Mouse (Mus musculus): ENCODE results near the gene Gm614. TPM values are rescaled to one million over a fixed set of nuclear protein-coding genes. Genes with fewer than 3 reads are reported as not detected.
A peak's percentile ranks its signal among the peaks of the same experiment; 100 is the strongest.

Gene Gm614
- polyA plus RNA-seq, 1 experiment from 2014 or later = not detected

DNA sequence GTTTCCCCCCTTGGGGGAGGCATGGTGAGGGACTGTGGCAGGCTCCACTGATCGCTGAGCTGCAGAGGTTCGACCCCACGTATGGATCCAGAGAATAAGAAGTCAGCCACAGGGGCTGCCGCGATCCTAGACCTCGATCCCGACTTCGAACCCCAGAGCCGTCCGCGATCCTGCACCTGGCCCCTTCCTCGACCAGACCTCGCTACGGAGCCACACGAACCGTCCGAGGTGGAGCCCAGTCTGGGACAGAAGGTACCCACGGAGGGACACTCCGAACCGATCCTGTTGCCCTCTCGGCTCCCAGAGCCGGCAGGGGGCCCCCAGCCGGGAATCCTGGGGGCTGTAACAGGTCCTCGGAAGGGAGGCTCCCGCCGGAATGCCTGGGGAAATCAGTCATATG lies 9.1 kb downstream of the Gm614 start:
- peaks cover 19% of the 10 kb centered on the region for H3K27me3 ChIP-seq
- H3K4me3 ChIP-seq (replicated peaks) = peak overlapping the region; percentile 50
- ATAC-seq (replicated peaks; ENCODE audit: low FRiP score) = peak; percentile 57
- H3K4me2 ChIP-seq = peak overlapping the region; percentile 61
- H3K27ac ChIP-seq = peak overlapping the region; percentile 79
- WGBS = 33% methylated on average over 26 of the region's 26 CpGs
- peaks cover 6% of the 10 kb centered on the region for H3K4me1 ChIP-seq
- H3K9me3 ChIP-seq (replicated peaks) = no peaks in the 10 kb centered on the region
- H3K36me3 ChIP-seq = 0 out of 2 replicates have a peak, but pooled peaks cover 7% of the 10 kb centered on the region
- H3K9ac ChIP-seq = peak overlapping the region; percentile 49

DNA sequence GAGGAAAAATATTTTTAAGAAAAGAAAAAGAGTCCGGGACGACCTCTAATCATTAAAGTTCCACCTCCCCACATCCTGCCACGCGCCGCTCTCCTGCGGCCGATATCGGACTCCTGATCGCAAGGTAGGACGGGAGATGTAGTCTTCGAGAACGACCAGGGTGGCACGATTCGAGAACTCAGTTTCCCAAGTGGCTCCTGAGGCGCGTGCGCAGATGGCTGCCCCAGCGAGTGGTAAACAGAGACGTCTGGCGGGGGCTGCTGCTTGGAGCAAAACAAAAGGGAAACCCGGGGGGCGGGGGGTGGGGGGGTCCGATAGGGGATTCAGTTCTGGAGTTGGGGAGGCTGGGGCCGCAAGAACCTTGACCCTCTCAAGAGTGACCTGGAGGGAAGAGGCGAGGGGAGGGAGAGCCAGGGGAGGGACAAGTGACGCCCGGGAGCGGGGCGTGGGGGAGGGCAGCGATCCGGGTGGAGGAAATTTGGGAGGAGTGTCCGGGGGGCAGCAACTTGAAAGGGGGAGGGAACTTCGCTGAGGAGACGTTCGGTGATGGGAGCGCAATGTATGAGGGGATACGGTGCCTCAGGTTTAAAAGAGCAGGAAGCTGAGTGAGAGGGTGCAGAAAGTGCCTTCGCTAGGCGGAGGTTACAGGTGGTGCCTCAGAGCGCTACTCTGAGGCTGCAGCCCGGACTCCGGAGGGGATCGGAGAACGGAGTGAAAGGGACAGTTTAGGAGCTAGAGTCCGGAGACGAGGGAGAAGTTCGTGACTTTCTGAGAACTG lies 9.7 kb downstream of the Gm614 start, which contains the start of gene Foxo4:
Gene Foxo4, plus strand, starts transcription at position 577 of the 778 bp plus-strand sequence.
- H3K4me1 ChIP-seq = peaks cover 6% of the 10 kb centered on the region
- no peaks in the 10 kb centered on the region for H3K9me3 ChIP-seq (replicated peaks)
- H3K4me2 ChIP-seq = peak within 1 kb of the TSS; percentile 61
- 21% methylated on average over 47 of the region's 47 CpGs for WGBS
- ATAC-seq (replicated peaks; ENCODE audit: low FRiP score) = peak; percentile 94
- H3K27me3 ChIP-seq = peaks cover 19% of the 10 kb centered on the region
- H3K27ac ChIP-seq = peak within 1 kb of the TSS; percentile 79
- H3K36me3 ChIP-seq = 0 out of 2 replicates have a peak, but pooled peaks cover 7% of the 10 kb centered on the region
- H3K9ac ChIP-seq = peak within 1 kb of the TSS; percentile 49
- H3K4me3 ChIP-seq (replicated peaks) = peak within 1 kb of the TSS; percentile 50

DNA sequence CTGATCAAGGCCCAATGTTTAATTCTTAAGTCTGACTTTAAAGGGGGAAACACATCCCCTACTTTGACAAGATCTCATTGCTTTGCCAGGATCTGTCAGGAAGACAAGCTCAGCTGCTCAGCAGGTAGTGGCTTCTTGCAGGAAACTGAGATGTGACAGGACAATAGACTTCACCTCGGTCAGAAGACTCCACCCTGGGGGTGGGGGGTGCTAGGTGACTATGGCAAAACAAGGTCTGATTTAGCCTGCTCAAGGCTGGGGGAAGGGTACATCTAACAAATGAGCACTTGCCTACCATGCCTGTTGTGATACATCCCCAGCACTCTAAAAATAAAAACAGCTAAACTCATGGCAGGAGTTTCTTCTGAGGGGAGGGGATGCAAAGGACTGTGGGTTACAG lies 18.8 kb downstream of the Gm614 start:
- peaks cover 29% of the 10 kb centered on the region for H3K27me3 ChIP-seq
- no peak overlapping the region for H3K27ac ChIP-seq
- no peaks in the 10 kb centered on the region for H3K36me3 ChIP-seq
- no peaks in the 10 kb centered on the region for H3K4me1 ChIP-seq
- H3K4me3 ChIP-seq (replicated peaks) = no peak overlapping the region
- no peak overlapping the region for H3K9ac ChIP-seq
- no peak for ATAC-seq (replicated peaks; ENCODE audit: low FRiP score)
- no peaks in the 10 kb centered on the region for H3K9me3 ChIP-seq (replicated peaks)
- 20% methylated on average over 1 of the region's 1 CpGs for WGBS
- no peak overlapping the region for H3K4me2 ChIP-seq

DNA sequence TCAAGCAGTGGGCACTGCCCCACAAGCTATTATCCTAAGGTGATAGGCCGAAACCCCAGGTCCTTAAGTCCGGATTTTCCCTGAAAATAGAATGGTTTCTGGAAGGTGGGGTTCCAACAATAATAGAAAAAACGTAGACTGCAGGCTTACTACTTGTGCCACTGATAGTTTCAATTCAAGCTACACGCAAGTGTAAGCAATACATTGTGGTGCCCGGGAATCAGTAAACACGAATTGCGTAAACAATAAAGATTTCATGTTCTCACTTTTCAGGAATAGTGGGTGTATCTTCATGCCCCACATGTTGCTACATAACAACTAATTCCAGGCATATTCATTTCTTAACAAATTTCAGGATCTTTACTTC lies 41.0 kb downstream of the Gm614 start:
- Histone ChIP-seq H3K36me3 (no peaks in the 10 kb centered on the region), H3K4me3 (replicated peaks) (peak overlapping the region; percentile 59), H3K27me3 (peaks cover 33% of the 10 kb centered on the region), H3K9me3 (replicated peaks) (no peaks in the 10 kb centered on the region), H3K4me2 (peak overlapping the region; percentile 58), H3K4me1 (0 out of 2 replicates have a peak, but pooled peaks cover 4% of the 10 kb centered on the region), H3K9ac (no peak overlapping the region), H3K27ac (peak overlapping the region; percentile 62)
- no peak; the same call in 1 of the 2 replicates for ATAC-seq (replicated peaks; ENCODE audit: low FRiP score)
- 34% methylated on average over 7 of the region's 7 CpGs for WGBS

DNA sequence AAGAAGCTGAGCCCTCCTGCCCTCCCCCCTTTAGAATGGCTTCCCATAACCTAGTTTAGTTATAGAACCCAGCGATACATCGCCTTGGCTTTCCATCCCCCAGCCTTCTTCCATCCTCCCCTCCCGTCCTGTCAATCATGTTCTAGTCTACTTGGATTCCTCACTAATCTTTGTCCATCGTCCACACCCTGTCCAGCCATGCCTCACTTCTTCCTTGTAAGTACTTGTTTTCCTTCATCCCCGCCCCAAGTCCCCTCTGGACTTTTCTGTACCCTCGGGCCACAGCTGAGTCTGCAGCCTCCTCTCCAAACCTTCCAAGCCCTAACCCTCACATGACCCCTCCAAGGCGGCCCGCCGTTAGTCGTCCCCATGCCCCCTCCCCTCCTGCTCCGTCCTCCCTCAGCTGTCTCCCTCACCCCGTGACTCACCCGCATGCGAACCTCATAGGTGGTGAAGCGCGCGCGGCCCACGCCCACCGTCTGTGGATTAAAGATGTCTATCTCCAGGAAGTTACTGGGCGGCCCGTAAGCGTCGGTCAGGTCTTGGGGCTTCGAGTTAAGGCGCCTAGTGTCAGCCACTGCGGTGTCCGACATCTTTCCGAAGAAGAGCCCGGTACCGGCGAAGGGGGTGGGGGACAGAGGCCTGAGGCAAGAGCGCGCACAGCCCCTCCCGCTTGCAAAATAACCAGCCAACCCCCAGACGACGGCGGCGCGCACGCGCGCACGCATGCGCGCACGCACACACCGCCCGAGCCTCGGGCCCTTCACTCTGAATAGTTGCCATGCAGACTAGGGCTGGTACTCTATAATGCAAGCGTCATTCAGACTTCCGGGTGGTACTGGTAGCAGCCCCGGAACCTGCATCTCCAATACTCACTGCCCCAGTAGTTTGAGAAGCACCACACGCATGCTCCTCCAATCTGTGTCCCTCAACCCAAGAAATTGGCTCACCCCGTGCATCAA lies 41.7 kb downstream of the Gm614 start, which contains the start of gene Snx12:
Gene Snx12, minus strand, starts transcription at position 730 of the 962 bp plus-strand sequence.
- Histone ChIP-seq H3K4me2 (peak within 1 kb of the TSS; percentile 58), H3K4me1 (0 out of 2 replicates have a peak, but pooled peaks cover 4% of the 10 kb centered on the region), H3K27me3 (peaks cover 35% of the 10 kb centered on the region), H3K36me3 (no peaks in the 10 kb centered on the region), H3K4me3 (replicated peaks) (peak within 1 kb of the TSS; percentile 59), H3K9ac (peak within 1 kb of the TSS; percentile 48), H3K9me3 (replicated peaks) (no peaks in the 10 kb centered on the region), H3K27ac (peak within 1 kb of the TSS; percentile 81)
- ATAC-seq (replicated peaks; ENCODE audit: low FRiP score) = peak; percentile 96
- 23% methylated on average over 55 of the region's 55 CpGs for WGBS

Other genes starting within 250 kb of the Gm614 start
- 0.06 TPM in 1 of 2 replicates, not detected in the other for gene Tex11, start 204.3 kb downstream of the Gm614 start, polyA plus RNA-seq (2015; fragmentation: Nextera tagmentation; extraction: Ambion mirVana)
- 1.7 and 2.1 TPM in 2 replicates for gene Slc7a3, start 178.0 kb downstream of the Gm614 start, polyA plus RNA-seq (2015; fragmentation: Nextera tagmentation; extraction: Ambion mirVana)
- gene Snx12, start 41.4 kb downstream of the Gm614 start, polyA plus RNA-seq (2015; fragmentation: Nextera tagmentation; extraction: Ambion mirVana) = 53.1 and 53.5 TPM in 2 replicates
- 3.2 and 3.3 TPM in 2 replicates for gene Foxo4, start 9.5 kb downstream of the Gm614 start, polyA plus RNA-seq (2015; fragmentation: Nextera tagmentation; extraction: Ambion mirVana)
- gene Il2rg, start 4.3 kb upstream of the Gm614 start, polyA plus RNA-seq (2015; fragmentation: Nextera tagmentation; extraction: Ambion mirVana) = 21.1 and 22.2 TPM in 2 replicates
- gene Gm20489, start 5.0 kb upstream of the Gm614 start, polyA plus RNA-seq (2015; fragmentation: Nextera tagmentation; extraction: Ambion mirVana) = not detected in 2 replicates
- gene Med12, start 10.0 kb upstream of the Gm614 start, polyA plus RNA-seq (2015; fragmentation: Nextera tagmentation; extraction: Ambion mirVana) = 32.3 and 35.6 TPM in 2 replicates
- gene Nlgn3, start 35.2 kb upstream of the Gm614 start, polyA plus RNA-seq (2015; fragmentation: Nextera tagmentation; extraction: Ambion mirVana) = 4.8 and 5.3 TPM in 2 replicates
- 20.0 and 21.4 TPM in 2 replicates for gene Gjb1, start 112.4 kb upstream of the Gm614 start, polyA plus RNA-seq (2015; fragmentation: Nextera tagmentation; extraction: Ambion mirVana)
- gene Zmym3, start 156.9 kb upstream of the Gm614 start, polyA plus RNA-seq (2015; fragmentation: Nextera tagmentation; extraction: Ambion mirVana) = 26.8 and 27.7 TPM in 2 replicates
- gene Nono, start 165.3 kb upstream of the Gm614 start, polyA plus RNA-seq (2015; fragmentation: Nextera tagmentation; extraction: Ambion mirVana) = 464 and 466 TPM in 2 replicates
- gene Itgb1bp2, start 185.1 kb upstream of the Gm614 start, polyA plus RNA-seq (2015; fragmentation: Nextera tagmentation; extraction: Ambion mirVana) = 7.6 and 11.9 TPM in 2 replicates